Mouse (Mus musculus): ENCODE measurements around the gene Gdnf. TPM values are rescaled to one million over a fixed set of nuclear protein-coding genes. Genes with fewer than 3 reads are reported as not detected.

The Gdnf gene
- polyA plus RNA-seq, 1 experiment from 2014 or later, result 1.5 TPM

DNA sequence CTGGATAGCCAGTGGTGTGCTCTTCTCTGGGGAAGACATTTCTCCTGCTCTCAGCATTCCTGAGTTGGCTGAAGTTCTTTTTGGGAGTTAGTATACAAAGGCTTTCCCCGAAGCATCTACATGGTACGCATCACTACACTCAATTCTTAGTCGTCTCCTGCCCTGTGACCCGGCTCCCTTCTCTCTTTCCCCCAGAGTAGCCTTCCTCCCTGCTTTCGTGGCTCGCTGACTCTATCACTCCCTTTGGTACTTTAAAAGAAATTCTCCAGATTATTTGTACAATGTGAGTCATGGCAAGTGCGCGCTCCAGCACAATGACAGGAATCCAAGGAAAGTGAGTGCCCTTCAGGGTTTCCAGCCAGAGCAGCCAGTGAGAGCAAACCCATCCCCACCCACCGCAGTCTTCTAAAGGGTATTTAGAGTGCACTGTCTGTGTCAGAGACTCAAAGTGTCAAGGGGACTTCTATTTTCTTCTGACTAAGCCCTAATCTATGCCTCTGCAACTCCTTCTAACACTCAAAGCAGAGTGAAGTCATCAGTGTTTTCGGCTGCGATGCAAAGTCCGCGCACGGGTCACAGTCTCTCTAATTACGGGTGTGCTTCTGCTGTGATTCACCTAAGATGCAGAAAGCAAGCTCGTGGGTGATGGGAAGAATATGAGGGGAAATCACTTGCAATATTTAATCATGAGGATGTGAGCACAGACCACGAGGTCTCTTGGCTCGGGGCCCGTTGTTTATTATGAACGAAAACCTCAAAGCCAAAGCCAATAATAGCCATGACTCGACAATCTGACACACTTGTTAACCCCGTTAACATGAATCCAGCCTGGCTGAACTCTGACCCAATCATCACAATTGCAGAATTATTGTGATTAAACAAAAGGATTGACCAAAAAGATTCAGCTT is 67.2 kb downstream of the Gdnf start:
- Histone ChIP-seq H3K27ac (ENCODE audit: low read length) (no peak overlapping the region), H3K4me3 (replicated peaks; ENCODE audit: low read length) (no peak overlapping the region), H3K9ac (ENCODE audit: low read length) (no peak overlapping the region), H3K9me3 (replicated peaks; ENCODE audit: control insufficient read depth, low read length) (no peaks in the 10 kb centered on the region), H3K4me2 (ENCODE audit: low read depth, low read length) (no peak overlapping the region), H3K27me3 (ENCODE audit: control insufficient read depth, insufficient read depth, low read length) (no peaks in the 10 kb centered on the region), H3K36me3 (ENCODE audit: control insufficient read depth, insufficient read depth, low read length) (no peaks in the 10 kb centered on the region), H3K4me1 (ENCODE audit: control insufficient read depth, insufficient read depth, low read length) (no peaks in the 10 kb centered on the region)
- 69% methylated on average over 22 of the region's 22 CpGs for WGBS
- ATAC-seq (ENCODE audit: insufficient read depth, low FRiP score), result no peak

DNA sequence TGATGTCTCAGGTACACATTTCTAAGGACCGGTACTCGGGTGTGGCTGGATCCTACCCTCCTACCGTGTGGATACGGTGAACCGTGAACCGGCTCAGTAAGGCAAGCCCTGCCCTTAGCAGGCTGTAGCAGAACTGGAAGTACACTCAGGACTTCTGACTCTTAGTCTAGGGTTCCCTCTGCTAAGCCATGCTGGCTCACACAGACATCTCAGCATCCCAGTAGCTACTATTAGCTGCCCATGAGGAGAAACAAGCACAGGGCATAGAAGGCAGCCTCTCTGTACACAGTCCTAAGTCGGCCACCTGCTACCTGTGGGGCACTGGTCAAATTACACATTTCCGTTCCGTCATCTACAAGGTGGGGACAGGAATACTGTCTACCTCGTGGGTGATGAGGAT is 68.2 kb downstream of the Gdnf start:
- 77% methylated on average over 10 of the region's 10 CpGs for WGBS
- Histone ChIP-seq H3K4me1 (ENCODE audit: control insufficient read depth, insufficient read depth, low read length) (no peaks in the 10 kb centered on the region), H3K4me3 (replicated peaks; ENCODE audit: low read length) (no peak overlapping the region), H3K9me3 (replicated peaks; ENCODE audit: control insufficient read depth, low read length) (no peaks in the 10 kb centered on the region), H3K27ac (ENCODE audit: low read length) (no peak overlapping the region), H3K27me3 (ENCODE audit: control insufficient read depth, insufficient read depth, low read length) (no peaks in the 10 kb centered on the region), H3K4me2 (ENCODE audit: low read depth, low read length) (no peak overlapping the region), H3K9ac (ENCODE audit: low read length) (no peak overlapping the region), H3K36me3 (ENCODE audit: control insufficient read depth, insufficient read depth, low read length) (0 out of 2 replicates have a peak, but pooled peaks cover under 1% of the 10 kb centered on the region)
- no peak for ATAC-seq (ENCODE audit: insufficient read depth, low FRiP score)

DNA sequence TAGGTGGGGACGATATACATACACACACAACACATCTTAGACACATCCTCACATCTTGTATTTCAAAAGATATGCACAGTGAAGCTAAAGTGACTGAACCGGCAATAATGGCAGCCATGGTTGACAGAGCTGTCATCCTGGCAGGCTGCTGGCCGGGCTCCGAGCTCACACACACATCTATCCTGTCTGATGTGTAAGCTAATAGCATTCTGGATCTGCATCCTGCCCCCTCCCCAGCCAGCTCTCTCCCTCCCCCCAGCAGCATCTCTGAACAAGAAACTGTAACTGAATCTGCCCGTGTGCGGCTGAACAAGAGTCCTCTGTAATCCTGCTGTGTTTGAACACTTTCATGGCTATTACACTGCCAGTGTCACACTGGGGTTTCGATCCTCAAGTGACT is 69.3 kb downstream of the Gdnf start:
- Histone ChIP-seq H3K9me3 (replicated peaks; ENCODE audit: control insufficient read depth, low read length) (no peaks in the 10 kb centered on the region), H3K27me3 (ENCODE audit: control insufficient read depth, insufficient read depth, low read length) (no peaks in the 10 kb centered on the region), H3K27ac (ENCODE audit: low read length) (no peak overlapping the region), H3K4me3 (replicated peaks; ENCODE audit: low read length) (no peak overlapping the region), H3K4me2 (ENCODE audit: low read depth, low read length) (no peak overlapping the region), H3K9ac (ENCODE audit: low read length) (no peak overlapping the region), H3K36me3 (ENCODE audit: control insufficient read depth, insufficient read depth, low read length) (0 out of 2 replicates have a peak, but pooled peaks cover 2% of the 10 kb centered on the region), H3K4me1 (ENCODE audit: control insufficient read depth, insufficient read depth, low read length) (no peaks in the 10 kb centered on the region)
- 71% methylated on average over 7 of the region's 7 CpGs for WGBS
- ATAC-seq (ENCODE audit: insufficient read depth, low FRiP score), result no peak

DNA sequence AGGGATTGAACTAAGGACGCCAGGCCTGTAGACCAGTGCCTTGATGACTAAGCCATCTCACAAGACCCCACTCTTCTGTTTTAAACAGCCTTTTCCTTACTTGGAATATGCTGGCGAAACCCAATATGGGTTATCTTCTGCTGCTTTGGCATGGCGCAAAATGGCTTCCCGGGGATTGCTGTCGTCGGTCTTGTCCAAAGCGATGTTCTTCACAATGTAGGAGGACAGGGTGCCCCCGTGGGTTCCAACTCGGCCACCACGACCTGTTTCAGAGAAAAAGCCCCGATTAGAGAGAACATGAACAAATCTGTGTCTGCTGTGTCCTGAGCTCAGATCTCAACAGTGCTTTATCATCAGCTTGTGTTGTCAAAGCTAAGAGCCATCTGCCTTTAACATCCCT is 73.5 kb downstream of the Gdnf start:
- Histone ChIP-seq H3K4me3 (replicated peaks; ENCODE audit: low read length) (no peak overlapping the region), H3K27me3 (ENCODE audit: control insufficient read depth, insufficient read depth, low read length) (no peaks in the 10 kb centered on the region), H3K27ac (ENCODE audit: low read length) (no peak overlapping the region), H3K4me1 (ENCODE audit: control insufficient read depth, insufficient read depth, low read length) (no peaks in the 10 kb centered on the region), H3K36me3 (ENCODE audit: control insufficient read depth, insufficient read depth, low read length) (0 out of 2 replicates have a peak, but pooled peaks cover 2% of the 10 kb centered on the region), H3K9me3 (replicated peaks; ENCODE audit: control insufficient read depth, low read length) (no peaks in the 10 kb centered on the region), H3K4me2 (ENCODE audit: low read depth, low read length) (no peak overlapping the region), H3K9ac (ENCODE audit: low read length) (no peak overlapping the region)
- 90% methylated on average over 11 of the region's 11 CpGs for WGBS
- no peak for ATAC-seq (ENCODE audit: insufficient read depth, low FRiP score)

DNA sequence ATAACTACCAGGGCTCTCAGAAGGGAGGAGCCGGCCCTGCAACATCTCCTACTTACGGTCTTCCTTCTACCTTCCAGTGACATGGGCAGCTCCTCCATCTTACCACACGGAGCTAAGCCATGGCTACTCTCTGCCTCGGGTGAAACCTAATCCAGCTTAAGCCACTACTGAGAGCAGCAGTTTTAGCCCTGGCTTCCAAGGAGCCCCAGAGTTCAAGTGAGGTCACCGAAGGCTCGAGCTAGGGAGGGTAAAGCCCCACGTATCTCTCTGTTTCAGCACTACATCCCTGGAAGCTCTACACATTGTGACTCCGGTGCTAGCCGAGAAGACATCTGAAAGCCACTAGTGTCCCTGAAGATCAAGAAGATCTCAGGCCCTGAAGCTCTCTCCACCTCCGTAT is 74.5 kb downstream of the Gdnf start:
- 0 out of 2 replicates have a peak, but pooled peaks cover 2% of the 10 kb centered on the region for H3K36me3 ChIP-seq (ENCODE audit: control insufficient read depth, insufficient read depth, low read length)
- no peak overlapping the region for H3K9ac ChIP-seq (ENCODE audit: low read length)
- no peaks in the 10 kb centered on the region for H3K4me1 ChIP-seq (ENCODE audit: control insufficient read depth, insufficient read depth, low read length)
- H3K4me2 ChIP-seq (ENCODE audit: low read depth, low read length), result no peak overlapping the region
- no peak for ATAC-seq (ENCODE audit: insufficient read depth, low FRiP score)
- H3K27me3 ChIP-seq (ENCODE audit: control insufficient read depth, insufficient read depth, low read length), result no peaks in the 10 kb centered on the region
- no peak overlapping the region for H3K4me3 ChIP-seq (replicated peaks; ENCODE audit: low read length)
- 65% methylated on average over 10 of the region's 10 CpGs for WGBS
- H3K27ac ChIP-seq (ENCODE audit: low read length), result no peak overlapping the region
- H3K9me3 ChIP-seq (replicated peaks; ENCODE audit: control insufficient read depth, low read length), result no peaks in the 10 kb centered on the region

DNA sequence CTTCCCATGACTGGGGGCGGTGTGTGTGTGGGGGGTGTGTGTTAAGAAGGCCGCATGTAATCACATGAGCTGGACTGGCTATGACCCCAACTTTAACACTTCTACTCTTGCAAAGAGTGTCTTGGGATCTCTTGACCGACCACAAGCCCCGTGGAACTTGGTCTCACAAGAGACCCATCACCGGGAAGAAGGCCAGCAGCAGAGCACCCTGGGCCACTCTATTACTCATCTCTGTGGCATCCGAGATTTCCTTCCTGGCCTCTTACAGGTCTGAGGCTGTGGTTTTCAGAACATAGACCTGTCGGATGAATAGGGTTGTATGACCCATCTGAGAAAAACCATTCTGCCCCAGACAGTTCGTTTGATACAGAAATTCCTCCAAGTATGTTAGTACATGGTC is 75.9 kb downstream of the Gdnf start:
- H3K4me3 ChIP-seq (replicated peaks; ENCODE audit: low read length), result no peak overlapping the region
- 0 out of 2 replicates have a peak, but pooled peaks cover 2% of the 10 kb centered on the region for H3K36me3 ChIP-seq (ENCODE audit: control insufficient read depth, insufficient read depth, low read length)
- H3K4me1 ChIP-seq (ENCODE audit: control insufficient read depth, insufficient read depth, low read length), result peaks cover under 1% of the 10 kb centered on the region; the same call in 1 of the 2 replicates
- no peak for ATAC-seq (ENCODE audit: insufficient read depth, low FRiP score)
- WGBS, result 83% methylated on average over 8 of the region's 8 CpGs
- H3K9ac ChIP-seq (ENCODE audit: low read length), result no peak overlapping the region
- H3K27ac ChIP-seq (ENCODE audit: low read length), result no peak overlapping the region
- no peaks in the 10 kb centered on the region for H3K9me3 ChIP-seq (replicated peaks; ENCODE audit: control insufficient read depth, low read length)
- no peaks in the 10 kb centered on the region for H3K27me3 ChIP-seq (ENCODE audit: control insufficient read depth, insufficient read depth, low read length)
- no peak overlapping the region for H3K4me2 ChIP-seq (ENCODE audit: low read depth, low read length)

Data from stomach, embryonic 16.5 days (tissue).